ENCODE assay signal across 18 mouse cellular contexts in genomic region chr11:52089291-52089690, GRCm38 (mm10). TPM values are rescaled to one million over a fixed set of nuclear protein-coding genes. Genes with fewer than 3 reads are reported as not detected.
DNase-seq lines count a peak whose midpoint lies in the region; ATAC-seq lines count a peak whose summit lies in the region.
"Had no signal": no experiment of that assay in that cellular context is flagged by ENCODE, and none has a peak within 500 bp of the region (broad histone marks: within the 10 kb centered on the region; RNA-seq: fewer than 3 reads in every experiment).

No protein-coding gene starts in this region.

- intact Hi-C loops in heart, postnatal 10 days (cut with DNase I) = no loop called here

- no peaks in the 10 kb centered on the region for H3K9me3 ChIP-seq in heart, embryonic 14.5 days (ENCODE audit: control insufficient read depth, low read length)
- H3K9me3 ChIP-seq in limb, embryonic 11.5 days (ENCODE audit: control insufficient read depth, low read length) = no peaks in the 10 kb centered on the region
- H3K9me3 ChIP-seq in limb, embryonic 10.5 days (replicated peaks) = no peaks in the 10 kb centered on the region
- H3K9me3 ChIP-seq in embryonic facial prominence, embryonic 14.5 days (ENCODE audit: control insufficient read depth, low read length) = no peaks in the 10 kb centered on the region
- H3K9me3 ChIP-seq in stomach, embryonic 15.5 days = no peaks in the 10 kb centered on the region
- H3K9me3 ChIP-seq: hindbrain, embryonic 15.5 days; midbrain, embryonic 13.5 days had no signal

- no peak overlapping the region for H3K4me3 ChIP-seq in heart, embryonic 14.5 days (ENCODE audit: control insufficient read depth in 1 of 2, insufficient read depth in 1 of 2, low read depth in 1 of 2, low read length in 2 of 2)
- no peak overlapping the region for H3K4me3 ChIP-seq in limb, embryonic 11.5 days (ENCODE audit: low read depth, low read length)
- no peak overlapping the region for H3K4me3 ChIP-seq in limb, embryonic 10.5 days
- no peak overlapping the region for H3K4me3 ChIP-seq in embryonic facial prominence, embryonic 14.5 days (ENCODE audit: low read depth, low read length)
- no peak overlapping the region for H3K4me3 ChIP-seq in stomach, embryonic 15.5 days (replicated peaks)
- H3K4me3 ChIP-seq: hindbrain, embryonic 15.5 days; midbrain, embryonic 13.5 days had no signal

- H3K36me3 ChIP-seq in heart, embryonic 14.5 days (ENCODE audit: control insufficient read depth, insufficient read depth, low read length) = no peaks in the 10 kb centered on the region
- H3K36me3 ChIP-seq in limb, embryonic 11.5 days (ENCODE audit: control insufficient read depth, insufficient read depth, low read length) = no peaks in the 10 kb centered on the region
- H3K36me3 ChIP-seq in limb, embryonic 10.5 days = no peaks in the 10 kb centered on the region
- H3K36me3 ChIP-seq in embryonic facial prominence, embryonic 14.5 days (ENCODE audit: control insufficient read depth, insufficient read depth, low read length) = no peaks in the 10 kb centered on the region
- H3K36me3 ChIP-seq in stomach, embryonic 15.5 days = no peaks in the 10 kb centered on the region
- H3K36me3 ChIP-seq: hindbrain, embryonic 15.5 days; midbrain, embryonic 13.5 days had no signal

- WGBS in heart, embryonic 14.5 days = 40% methylated on average over 8 of the region's 8 CpGs
- WGBS in limb, embryonic 11.5 days = 65% methylated on average over 8 of the region's 8 CpGs
- WGBS in limb, embryonic 10.5 days = 70% methylated on average over 8 of the region's 8 CpGs
- 53% methylated on average over 8 of the region's 8 CpGs for WGBS in embryonic facial prominence, embryonic 14.5 days
- WGBS in stomach, embryonic 15.5 days = 37% methylated on average over 8 of the region's 8 CpGs

- H3K4me1 ChIP-seq in heart, embryonic 14.5 days (ENCODE audit: control insufficient read depth in 2 of 2, insufficient read depth in 2 of 2, low read length in 2 of 2) = peaks cover 17 to 25% of the 10 kb centered on the region in 2 experiments
- peaks cover 7% of the 10 kb centered on the region; the same call in 1 of the 2 replicates for H3K4me1 ChIP-seq in limb, embryonic 11.5 days (ENCODE audit: control insufficient read depth, insufficient read depth, low read length)
- H3K4me1 ChIP-seq in limb, embryonic 10.5 days = peaks cover 13% of the 10 kb centered on the region
- peaks cover 23% of the 10 kb centered on the region for H3K4me1 ChIP-seq in embryonic facial prominence, embryonic 14.5 days (ENCODE audit: control insufficient read depth, insufficient read depth, low read length)
- peaks cover 17% of the 10 kb centered on the region; the same call in 1 of the 2 replicates for H3K4me1 ChIP-seq in stomach, embryonic 15.5 days

- ATAC-seq in heart, embryonic 14.5 days (ENCODE audit: insufficient number of reproducible peaks, insufficient read depth, low FRiP score, low read depth) = no peak
- no peak for ATAC-seq in limb, embryonic 11.5 days (ENCODE audit: insufficient number of reproducible peaks, low FRiP score, low TSS enrichment, low read depth)
- ATAC-seq in embryonic facial prominence, embryonic 14.5 days (ENCODE audit: low read depth) = no peak
- no peak for ATAC-seq in stomach, embryonic 15.5 days (ENCODE audit: insufficient read depth, low FRiP score, low read depth)
- ATAC-seq: forebrain, embryonic 16.5 days; midbrain, embryonic 13.5 days had no signal

- H3K27me3 ChIP-seq in heart, embryonic 14.5 days (ENCODE audit: control insufficient read depth, insufficient read depth, low read length) = no peaks in the 10 kb centered on the region
- H3K27me3 ChIP-seq in limb, embryonic 11.5 days (ENCODE audit: control insufficient read depth, insufficient read depth, low read length) = no peaks in the 10 kb centered on the region
- no peaks in the 10 kb centered on the region for H3K27me3 ChIP-seq in limb, embryonic 10.5 days (ENCODE audit: low read depth, poor library complexity, severe bottlenecking)
- H3K27me3 ChIP-seq in embryonic facial prominence, embryonic 14.5 days (replicated peaks; ENCODE audit: control insufficient read depth, insufficient read depth, low read length) = no peaks in the 10 kb centered on the region
- no peaks in the 10 kb centered on the region for H3K27me3 ChIP-seq in stomach, embryonic 15.5 days (replicated peaks)
- H3K27me3 ChIP-seq: hindbrain, embryonic 15.5 days; midbrain, embryonic 13.5 days had no signal

- no peak for DNase-seq in heart, postnatal 10 days
- DNase-seq in limb, embryonic 11.5 days (ENCODE audit: low spot score) = no peak
- no peak for DNase-seq in limb, embryonic 10.5 days (ENCODE audit: low spot score)
- DNase-seq in embryonic facial prominence, embryonic 14.5 days (ENCODE audit: low spot score) = peak; percentile 40
- DNase-seq in layer of hippocampus, adult 9-10 months (ENCODE audit: low spot score) = no peak
- DNase-seq: cerebellum, postnatal 14 days; gastrocnemius, postnatal 25 days; kidney, postnatal 25 days; layer of hippocampus, postnatal 36 days; right cerebral cortex, postnatal 25 days had no signal

- H3K27ac ChIP-seq in heart, embryonic 14.5 days (replicated peaks in 1 of 2; ENCODE audit: control insufficient read depth in 1 of 2, insufficient read depth in 1 of 2, low read depth in 2 of 2, low read length in 2 of 2) = peak overlapping the region in 1 of 2 experiments; percentile 45; a peak in 1 of 4 replicates
- H3K27ac ChIP-seq in limb, embryonic 11.5 days (replicated peaks; ENCODE audit: low read depth, low read length) = no peak overlapping the region
- no peak overlapping the region; the same call in 1 of the 2 replicates for H3K27ac ChIP-seq in limb, embryonic 10.5 days
- peak overlapping the region; percentile 40; the same call in 1 of the 2 replicates for H3K27ac ChIP-seq in embryonic facial prominence, embryonic 14.5 days (replicated peaks; ENCODE audit: low read depth, low read length)
- H3K27ac ChIP-seq in stomach, embryonic 15.5 days = 0 out of 2 replicates have a peak overlapping the region, but pooled peaks have one; percentile 31
- H3K27ac ChIP-seq: hindbrain, embryonic 15.5 days; midbrain, embryonic 13.5 days had no signal

- H3K4me2 ChIP-seq in heart, embryonic 14.5 days (ENCODE audit: low read length) = peak overlapping the region; percentile 36; the same call in 1 of the 2 replicates
- H3K4me2 ChIP-seq in limb, embryonic 11.5 days (ENCODE audit: low read depth, severe bottlenecking) = no peak overlapping the region
- H3K4me2 ChIP-seq in embryonic facial prominence, embryonic 14.5 days (ENCODE audit: low read depth, low read length) = no peak overlapping the region
- no peak overlapping the region for H3K4me2 ChIP-seq in stomach, embryonic 15.5 days
- H3K4me2 ChIP-seq: hindbrain, embryonic 15.5 days; midbrain, embryonic 13.5 days had no signal

- no peak overlapping the region; the same call in 1 of the 2 replicates for H3K9ac ChIP-seq in heart, embryonic 14.5 days (ENCODE audit: low read length)
- peak overlapping the region; percentile 12; the same call in 1 of the 2 replicates for H3K9ac ChIP-seq in limb, embryonic 11.5 days (ENCODE audit: low read length)
- no peak overlapping the region for H3K9ac ChIP-seq in embryonic facial prominence, embryonic 14.5 days (ENCODE audit: low read depth, low read length)
- no peak overlapping the region for H3K9ac ChIP-seq in stomach, embryonic 15.5 days
- H3K9ac ChIP-seq: hindbrain, embryonic 15.5 days; midbrain, embryonic 13.5 days had no signal

RNA-seq across cellular contexts. Expression of gene Ppp2ca, which starts 9.2 kb away (rescaled TPM):
- polyA plus RNA-seq in heart, embryonic 14.5 days (2014; fragmentation: Nextera tagmentation; extraction: Ambion mirVana) = 81.1 and 86.7 TPM in 2 replicates
- total RNA-seq in heart, postnatal 10 days (2021) = 10 to 100 TPM; 74.3 to 75.9 TPM
- polyA plus RNA-seq in limb, embryonic 11.5 days (2014; fragmentation: Nextera tagmentation; extraction: Ambion mirVana) = 112 and 117 TPM in 2 replicates
- polyA plus RNA-seq in limb, embryonic 10.5 days (2016; fragmentation: Nextera tagmentation; extraction: Ambion mirVana) = 89.8 and 92.2 TPM in 2 replicates
- 91.2 and 95.4 TPM in 2 replicates for polyA plus RNA-seq in embryonic facial prominence, embryonic 14.5 days (2014; fragmentation: Nextera tagmentation; extraction: Ambion mirVana)
- 71.3 and 72.1 TPM in 2 replicates for polyA plus RNA-seq in stomach, embryonic 15.5 days (2015; fragmentation: Nextera tagmentation; extraction: Ambion mirVana)

RNA-seq across cellular contexts. Expression of gene Olfr1373, which starts 56.0 kb away (rescaled TPM):
- not detected in 2 replicates for polyA plus RNA-seq in heart, embryonic 14.5 days (2014; fragmentation: Nextera tagmentation; extraction: Ambion mirVana)
- total RNA-seq in heart, postnatal 10 days (2021) = not detected
- not detected in 2 replicates for polyA plus RNA-seq in limb, embryonic 11.5 days (2014; fragmentation: Nextera tagmentation; extraction: Ambion mirVana)
- not detected in 2 replicates for polyA plus RNA-seq in limb, embryonic 10.5 days (2016; fragmentation: Nextera tagmentation; extraction: Ambion mirVana)
- polyA plus RNA-seq in embryonic facial prominence, embryonic 14.5 days (2014; fragmentation: Nextera tagmentation; extraction: Ambion mirVana) = not detected in 2 replicates
- not detected in 2 replicates for polyA plus RNA-seq in stomach, embryonic 15.5 days (2015; fragmentation: Nextera tagmentation; extraction: Ambion mirVana)
- total RNA-seq: adrenal gland, postnatal 4 days; gastrocnemius, postnatal 25 days; layer of hippocampus, postnatal 36 days; liver, adult 2 months; MEL had no signal
- polyA plus RNA-seq: forebrain, embryonic 16.5 days; hindbrain, embryonic 15.5 days; liver, adult 2 months; midbrain, embryonic 13.5 days had no signal

Comparison
In these comparisons a context has a peak if more than half of its experiments do, and no peak if none do; other contexts are left out.
1. H3K27ac ChIP-seq: peak in embryonic facial prominence, embryonic 14.5 days (single experiment) and stomach, embryonic 15.5 days (single experiment); none in limb, embryonic 11.5 days (single experiment) and limb, embryonic 10.5 days (single experiment).